Mouse (Mus musculus) embryo, embryonic 10 days (tissue): Measurements from ENCODE around the gene Gm49361.
"Not testable (repeated sequence)": the region's sequence is repeated elsewhere in the genome, so short reads cannot be mapped to it uniquely, and the experiment has no call there.

Experiments
- DNase-seq: peaks from one replicate; pipeline ENCODE4 v3.0.0-alpha.2; 2015; ENCODE audit warnings: low spot score

The Gm49361 gene

DNA sequence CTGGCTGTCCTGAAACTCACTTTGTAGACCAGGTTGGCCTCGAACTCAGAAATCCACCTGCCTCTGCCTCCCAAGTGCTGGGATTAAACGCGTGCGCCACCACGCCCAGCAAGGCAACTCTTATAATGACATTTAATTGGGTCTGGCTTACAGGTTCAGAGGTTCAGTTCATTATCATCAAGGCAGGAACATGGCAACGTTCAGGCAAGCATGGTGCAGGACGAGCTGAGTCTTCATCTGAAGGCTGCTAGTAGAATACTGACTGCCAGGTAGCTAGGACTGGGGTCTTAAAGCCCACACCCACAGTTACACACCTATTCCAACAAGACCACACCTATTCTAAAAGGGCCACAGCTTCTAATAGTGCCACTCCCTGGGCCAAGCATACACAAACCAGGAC lies 57.8 kb downstream of the Gm49361 start:
- not testable (repeated sequence) for DNase-seq

DNA sequence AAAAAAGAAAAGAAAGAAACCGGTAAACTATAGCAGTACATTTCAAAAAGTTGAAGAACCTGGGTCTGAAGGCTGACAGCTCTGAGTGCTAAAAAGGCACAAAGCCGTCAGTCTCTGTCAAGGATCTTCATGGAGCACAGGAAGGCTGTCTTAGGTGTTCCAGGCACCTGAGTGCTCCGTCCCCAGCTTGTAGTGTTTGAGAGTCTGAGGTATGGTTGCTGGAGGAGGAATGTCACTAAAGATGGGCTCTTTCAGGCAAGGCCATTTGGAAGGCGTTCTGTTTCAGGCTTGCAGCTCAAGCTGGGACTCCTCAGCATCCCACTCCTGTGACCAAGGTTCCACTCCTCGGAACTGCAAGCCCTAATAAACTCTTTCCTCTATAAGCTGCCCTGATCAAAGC lies 58.5 kb downstream of the Gm49361 start:
- no peak for DNase-seq

DNA sequence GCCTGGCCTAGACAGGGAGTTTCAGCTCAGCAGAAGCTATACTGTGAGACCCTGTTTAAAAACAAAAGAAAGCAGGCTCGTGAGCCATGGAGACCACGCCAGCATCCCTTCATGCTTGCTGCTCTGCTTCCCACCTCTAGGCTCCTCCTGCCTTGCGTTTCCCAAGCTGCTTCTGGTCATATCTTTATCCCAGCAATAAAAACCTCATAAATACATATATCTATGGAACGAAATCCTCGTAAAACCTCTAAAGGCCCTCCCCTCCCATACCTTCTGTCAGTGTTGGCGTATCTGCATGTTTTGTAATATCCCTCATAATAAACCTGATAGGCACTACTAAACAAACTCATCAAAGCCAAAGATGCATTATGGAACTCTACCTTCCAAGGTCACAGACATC lies 59.3 kb downstream of the Gm49361 start:
- no peak for DNase-seq

DNA sequence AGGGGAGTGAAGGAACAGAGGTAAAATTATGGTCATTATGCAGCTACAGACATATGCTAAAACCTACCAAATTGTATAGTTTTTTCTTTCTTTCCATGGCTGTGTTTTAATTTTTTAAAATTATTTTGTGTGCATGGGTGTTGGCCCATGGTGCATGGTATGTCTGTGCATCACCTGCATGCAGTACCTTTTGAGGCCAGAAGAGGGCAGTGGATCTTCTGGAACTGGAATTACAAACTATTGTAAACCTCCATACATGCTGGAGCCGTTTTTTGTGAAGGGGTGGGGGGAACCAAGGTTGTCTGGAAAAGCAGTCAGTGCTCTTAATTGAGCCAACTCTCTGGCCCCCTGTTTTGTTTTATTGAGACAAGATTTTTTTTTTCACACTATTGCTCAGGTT lies 61.3 kb downstream of the Gm49361 start:
- DNase-seq = peak; percentile 69

DNA sequence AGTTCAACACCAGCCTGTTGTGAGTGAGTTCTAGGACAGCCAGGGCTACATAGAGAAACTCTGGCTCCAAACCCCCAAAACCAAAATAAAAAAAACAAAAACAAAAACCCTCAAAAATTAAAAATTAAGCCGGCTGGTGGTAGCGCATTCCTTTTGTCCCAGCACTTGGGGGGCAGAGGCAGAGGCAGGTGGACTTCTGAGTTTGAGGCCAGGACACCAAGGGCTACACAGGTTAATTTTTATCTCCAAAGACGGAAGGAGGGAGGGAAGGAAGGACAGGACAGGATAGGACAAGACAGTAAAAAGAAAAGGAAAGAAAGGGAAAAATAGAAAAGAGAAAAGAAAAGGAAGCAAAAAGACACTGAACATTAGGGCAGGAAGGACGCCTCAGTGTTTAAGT lies 63.2 kb downstream of the Gm49361 start:
- no peak for DNase-seq

DNA sequence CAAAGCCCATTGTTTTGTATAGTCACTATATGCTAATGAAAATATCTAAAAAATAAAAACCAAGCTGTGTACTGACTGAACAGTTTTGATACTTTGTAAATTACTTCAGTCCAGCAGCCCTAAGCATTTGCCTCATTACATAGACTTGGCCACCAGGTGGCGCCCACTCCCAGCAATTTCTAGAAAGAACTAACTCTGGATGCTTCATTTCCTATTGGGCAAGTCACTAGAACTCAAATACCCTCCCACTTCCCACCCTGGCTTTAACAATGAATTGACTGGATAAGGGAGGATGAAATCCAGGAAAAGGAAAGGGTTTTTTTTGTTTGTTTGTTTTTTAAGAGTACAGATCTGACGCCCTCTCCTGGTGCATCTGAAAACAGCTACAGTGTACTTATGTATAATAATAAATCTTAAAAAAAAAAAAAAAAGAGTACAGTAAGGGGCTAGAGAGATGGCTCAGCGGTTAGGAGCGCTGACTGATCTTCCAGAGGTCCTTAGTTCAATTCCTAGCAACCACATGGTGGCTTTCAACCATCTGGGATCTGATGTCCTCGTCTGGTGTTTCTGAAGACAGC lies 65.9 kb downstream of the Gm49361 start:
- DNase-seq = peak; percentile 88

DNA sequence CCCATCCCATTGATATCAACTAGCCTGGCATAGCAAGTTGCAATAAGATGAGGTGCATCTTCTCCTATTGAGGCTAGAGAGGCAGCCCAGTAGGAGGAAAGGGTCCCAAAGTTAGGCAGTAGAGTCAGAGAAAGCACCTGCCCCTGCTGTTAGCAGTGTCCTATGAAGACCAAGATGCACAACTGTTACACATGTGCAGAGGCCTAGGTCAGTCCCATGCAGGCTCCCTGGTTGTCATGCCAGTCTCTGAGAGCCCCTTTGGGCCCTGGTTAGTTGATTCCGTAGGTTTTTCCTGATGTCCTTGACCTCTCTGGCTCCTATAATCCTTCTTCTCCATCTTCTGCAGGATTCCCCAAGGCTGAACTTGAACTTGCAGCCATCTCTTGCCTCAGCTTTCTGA lies 66.4 kb downstream of the Gm49361 start:
- no peak for DNase-seq

DNA sequence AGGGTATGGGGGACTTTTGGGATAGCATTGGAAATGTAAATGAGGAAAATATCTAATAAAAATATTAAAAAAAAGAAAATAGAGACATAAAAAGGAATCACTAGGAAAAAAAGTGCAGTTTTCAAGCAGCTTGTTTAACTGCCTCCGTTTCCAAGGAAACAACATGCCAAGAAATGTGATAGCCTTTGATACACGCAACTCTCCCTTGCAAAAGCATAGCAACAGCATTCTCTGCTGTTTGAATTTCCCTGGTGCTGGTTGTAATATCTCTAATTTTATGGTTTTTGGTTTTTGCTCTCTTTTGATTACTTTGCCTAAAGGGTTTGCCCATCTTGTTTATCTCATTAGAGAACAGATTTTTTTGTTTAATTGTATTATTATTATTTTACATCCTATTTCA lies 70.4 kb downstream of the Gm49361 start:
- no peak for DNase-seq

DNA sequence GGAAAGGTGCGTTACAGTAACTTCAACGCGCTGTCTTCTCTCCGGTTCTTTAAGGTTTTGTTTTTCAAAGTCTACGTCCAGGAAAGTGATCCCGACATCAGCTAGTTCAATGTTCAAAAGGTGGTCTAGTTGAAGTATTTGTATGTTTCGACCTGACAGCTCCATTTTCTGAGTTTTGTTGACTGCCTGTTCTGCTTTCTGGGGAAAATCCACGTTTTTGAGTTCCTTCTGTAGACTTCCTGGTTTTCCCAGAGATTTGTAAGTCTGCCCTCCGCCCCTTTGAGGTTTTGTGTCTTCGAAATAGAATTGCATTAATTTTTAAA lies 80.3 kb downstream of the Gm49361 start:
- no peak for DNase-seq

DNA sequence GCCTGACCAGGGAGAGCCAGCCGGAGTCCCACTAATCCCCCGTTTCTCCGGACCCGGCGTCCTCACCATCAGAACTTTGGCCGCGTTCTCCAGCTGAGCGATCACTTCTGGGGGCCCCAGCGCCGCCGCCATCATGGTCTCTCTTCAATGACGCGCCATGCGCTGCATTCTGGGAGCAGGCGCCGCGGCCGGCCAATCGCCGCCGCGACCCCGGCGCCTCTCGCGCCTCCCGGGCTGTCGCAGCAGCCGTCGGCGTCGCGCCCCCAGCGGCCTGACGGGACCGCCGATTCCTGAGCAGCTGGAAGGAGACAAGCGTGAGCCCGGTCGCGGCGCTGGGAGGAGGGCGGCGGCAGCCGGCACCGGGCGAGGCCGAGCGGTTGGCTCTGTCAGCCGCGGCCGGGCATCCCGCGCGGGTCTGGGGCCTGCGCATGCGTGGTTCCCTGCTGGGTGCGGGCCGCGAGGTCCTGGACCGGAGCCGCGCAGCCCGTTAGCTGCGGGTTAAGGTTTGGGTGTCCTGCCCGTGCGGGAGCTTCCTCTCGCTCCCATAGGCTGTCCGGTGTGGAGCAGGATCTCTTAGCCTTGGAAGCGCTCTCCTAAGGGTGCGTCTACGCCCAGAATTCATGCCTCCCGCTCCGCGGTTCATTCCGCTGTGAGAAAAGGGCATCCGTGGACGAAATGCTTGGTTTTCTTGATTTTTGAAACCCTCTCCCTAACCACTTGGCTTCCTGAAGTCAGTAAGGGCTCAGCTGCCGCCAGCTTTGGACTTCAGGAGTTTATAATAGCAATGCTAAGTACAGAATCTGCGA lies 80.9 kb downstream of the Gm49361 start, which contains the start of gene Xpo4:
Xpo4 (minus strand) TSS at position 609 of the 806 bp plus-strand sequence.
- DNase-seq = peak; percentile 89

DNA sequence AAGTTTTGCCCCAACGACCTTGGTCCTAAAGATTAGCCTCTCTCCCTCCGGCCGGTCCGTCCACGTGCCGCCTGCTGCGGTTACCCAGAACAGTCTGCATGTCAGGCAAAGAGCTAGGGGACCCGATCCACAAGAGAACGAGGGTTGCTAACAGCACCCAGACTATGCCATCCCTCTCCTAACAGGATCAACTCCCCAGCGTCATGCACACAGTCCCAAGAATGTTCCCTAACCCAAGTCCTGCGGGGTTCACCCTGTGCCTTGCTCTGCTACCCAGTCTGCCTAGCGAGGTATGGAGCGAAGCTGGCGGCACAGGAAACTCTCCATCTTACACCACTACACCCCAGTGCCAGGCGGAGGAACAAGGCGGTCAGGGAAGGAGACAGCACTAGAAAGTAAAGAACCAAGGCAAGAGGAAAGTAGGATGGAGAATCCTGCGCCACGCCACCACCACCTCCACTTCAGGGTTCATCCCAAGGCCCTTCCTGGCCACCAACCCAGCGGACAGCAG lies 81.5 kb downstream of the Gm49361 start:
- peak; percentile 71 for DNase-seq

DNA sequence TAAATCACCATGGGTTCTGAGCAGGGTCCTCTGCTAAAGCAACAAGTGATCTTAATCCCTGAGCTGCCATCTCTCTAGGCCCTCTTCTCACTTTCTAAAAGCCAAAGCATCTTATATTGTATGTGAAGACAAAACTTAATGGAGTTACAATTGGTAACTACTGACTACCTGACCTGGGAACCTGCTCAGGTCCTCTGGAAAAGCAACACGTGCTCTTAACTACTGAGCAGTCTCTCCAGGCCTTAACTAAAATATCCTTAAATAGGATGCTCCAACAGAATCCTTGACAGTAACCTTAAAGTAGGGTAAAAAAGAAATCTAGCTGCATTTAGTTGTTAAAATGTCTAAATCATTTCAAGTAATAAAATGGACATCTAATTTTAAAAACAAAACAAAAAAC lies 82.3 kb downstream of the Gm49361 start:
- DNase-seq = no peak

DNA sequence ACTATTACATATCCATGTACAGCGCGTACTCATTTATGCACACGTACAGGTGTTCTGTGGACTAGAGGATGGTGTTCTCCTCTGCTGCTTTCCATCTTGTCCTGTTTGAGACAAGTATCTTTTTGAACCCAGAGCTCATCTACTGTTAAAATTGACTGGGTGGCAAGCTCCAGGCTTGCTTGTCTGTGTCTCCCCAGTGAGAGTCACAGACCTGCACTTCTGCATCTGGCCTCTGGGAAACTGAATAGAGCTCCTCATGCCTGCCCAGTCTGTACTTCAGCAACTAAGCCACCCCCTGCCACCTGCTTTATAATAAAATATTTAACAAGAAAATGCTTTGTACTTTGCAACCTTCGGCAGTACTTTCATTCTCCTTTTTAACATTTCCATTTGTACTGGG lies 87.6 kb downstream of the Gm49361 start:
- DNase-seq = no peak

DNA sequence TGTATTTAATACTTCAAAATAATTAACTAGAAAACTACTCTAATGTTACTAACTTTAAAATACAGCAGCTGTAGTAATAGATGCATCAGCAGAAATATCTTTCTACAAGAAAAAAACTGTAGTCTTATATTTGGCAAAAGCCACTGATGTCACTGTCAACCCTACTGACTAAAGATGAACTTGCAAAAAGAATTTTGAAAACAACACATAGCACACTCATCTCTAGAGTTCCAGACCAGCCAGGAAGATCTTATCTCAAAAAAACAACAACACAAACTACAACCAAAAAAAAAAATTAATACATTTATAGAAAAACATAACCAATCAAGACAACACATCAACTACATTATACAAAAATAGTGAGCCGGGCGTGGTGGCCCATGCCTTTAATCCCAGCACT lies 88.4 kb downstream of the Gm49361 start:
- DNase-seq = no peak

DNA sequence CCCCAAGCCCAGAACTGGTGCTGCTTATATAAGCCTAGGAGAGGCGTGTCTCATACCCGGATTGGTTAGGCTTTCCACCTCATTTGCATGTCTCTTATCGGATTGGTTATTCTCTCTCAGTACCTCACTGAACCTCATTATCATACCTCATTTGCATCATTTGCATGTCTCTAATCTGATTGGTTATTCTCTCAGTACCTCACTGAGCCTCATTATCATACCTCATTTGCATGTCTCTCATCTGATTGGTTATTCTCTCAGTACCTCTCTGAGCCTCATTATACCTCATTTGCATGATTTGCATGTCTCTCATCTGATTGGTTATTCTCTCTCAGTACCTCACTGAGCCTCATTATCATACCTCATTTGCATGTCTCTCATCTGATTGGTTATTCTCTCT lies 89.4 kb downstream of the Gm49361 start:
- DNase-seq = not testable (repeated sequence)

DNA sequence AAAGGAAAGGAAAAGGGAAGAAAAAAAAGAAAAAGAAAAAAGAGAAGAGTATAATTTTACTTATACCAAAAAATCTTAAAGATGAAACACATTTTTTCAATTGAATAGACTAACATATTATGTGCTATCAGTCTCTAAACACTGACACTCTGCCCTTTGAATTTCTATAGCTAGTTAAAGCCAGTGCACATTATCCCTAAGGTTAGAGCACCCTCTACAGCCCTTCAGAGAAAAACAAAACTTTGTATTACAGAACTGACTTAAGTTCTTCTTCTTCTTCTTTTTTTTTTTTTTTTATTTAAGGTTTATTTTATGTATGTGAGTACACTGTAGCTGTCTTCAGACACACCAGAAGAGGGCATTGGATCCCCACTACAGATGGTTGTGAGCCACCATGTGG lies 96.4 kb downstream of the Gm49361 start:
- no peak for DNase-seq

DNA sequence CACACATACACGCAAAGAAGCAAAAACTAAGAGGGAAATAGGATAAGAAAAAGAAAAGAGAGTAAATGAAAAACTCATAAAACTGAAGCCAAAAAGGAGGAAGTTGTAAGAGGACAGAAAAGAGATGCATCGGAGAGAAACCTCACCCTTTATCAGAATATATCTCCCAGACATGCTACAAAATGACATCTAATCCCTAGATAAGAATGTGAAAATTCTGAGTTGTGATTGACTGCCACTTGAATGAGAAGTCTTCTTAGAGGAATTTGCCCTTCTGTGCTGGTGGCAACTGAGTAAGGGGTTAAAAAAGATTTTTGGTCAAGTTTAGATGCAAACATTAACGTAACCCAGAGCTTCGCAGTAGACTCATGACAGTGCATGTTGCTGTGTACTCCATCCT lies 99.7 kb downstream of the Gm49361 start:
- DNase-seq = no peak

DNA sequence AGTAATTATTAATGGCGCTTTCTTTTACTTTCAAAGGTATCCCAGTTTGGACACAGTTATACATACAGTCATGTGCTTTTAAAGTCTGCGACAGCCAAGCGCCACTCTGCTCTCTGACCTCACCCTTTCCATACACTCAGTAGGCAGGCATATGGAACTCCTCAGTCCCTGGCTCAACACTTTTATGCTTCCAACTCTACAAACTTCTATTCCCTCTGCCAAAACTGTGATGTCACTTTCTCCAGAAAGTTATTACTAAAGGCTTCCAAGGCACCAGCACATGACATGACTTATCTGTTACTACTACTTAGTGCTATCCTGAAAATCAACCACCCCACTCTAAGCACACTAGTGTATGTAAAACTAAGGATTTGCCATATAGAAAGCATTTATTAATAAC lies 106.8 kb downstream of the Gm49361 start:
- DNase-seq = no peak

DNA sequence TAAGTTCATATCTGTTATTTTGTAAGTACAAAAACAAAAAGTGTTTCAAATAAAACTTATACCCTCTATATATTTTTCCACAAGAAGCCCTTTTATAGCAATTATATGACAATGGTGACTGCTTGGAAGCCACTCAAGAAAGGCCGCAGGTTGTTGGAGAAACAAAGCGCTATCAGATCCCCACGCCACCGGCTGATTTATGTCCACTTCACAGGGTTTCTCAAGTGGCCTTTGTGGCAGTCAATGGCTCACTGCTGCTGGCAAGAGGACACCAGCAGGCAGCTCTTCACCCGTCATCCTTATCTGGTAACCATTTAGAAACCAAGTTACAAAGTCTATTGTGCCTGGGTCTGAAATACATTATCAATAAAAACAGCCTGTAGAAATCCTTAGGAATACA lies 111.8 kb downstream of the Gm49361 start:
- peak; percentile 46 for DNase-seq

DNA sequence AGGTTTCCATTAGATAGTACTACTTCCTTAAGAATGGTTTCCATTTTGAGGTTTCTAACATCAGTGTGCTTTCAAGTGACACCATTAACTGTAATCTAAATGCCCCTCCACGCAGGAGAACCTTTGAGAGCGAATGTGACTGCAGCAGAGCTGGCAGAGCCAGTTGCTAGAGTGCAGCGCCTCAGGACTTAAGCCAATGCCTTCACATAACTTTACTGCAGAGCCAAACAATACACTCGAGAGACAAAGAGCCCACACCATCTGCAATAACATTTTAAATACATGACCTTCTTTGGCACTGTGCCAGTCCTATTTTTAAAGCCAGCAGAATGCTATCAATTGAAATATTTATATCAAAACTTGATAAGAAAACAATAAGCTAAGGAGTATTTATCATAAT lies 116.3 kb downstream of the Gm49361 start:
- DNase-seq = no peak

DNA sequence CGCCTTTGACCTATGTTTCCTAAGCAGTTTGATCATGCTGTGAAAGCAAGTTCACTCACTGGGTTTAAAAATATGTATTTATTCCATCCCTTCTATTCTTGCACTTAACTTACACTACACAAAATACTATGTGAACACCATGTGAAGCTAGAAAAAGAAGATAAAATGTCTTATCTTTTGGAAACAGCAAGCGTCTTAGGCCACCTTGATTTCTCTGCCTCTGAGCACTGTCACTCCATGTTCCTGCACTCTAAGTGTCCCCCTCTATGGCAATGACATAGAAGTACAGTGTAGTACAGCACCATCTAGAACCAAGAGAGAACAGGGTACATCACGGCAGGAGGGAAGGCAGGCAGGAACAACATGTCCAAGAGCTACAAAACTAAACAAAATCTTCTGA lies 123.0 kb downstream of the Gm49361 start:
- no peak for DNase-seq

DNA sequence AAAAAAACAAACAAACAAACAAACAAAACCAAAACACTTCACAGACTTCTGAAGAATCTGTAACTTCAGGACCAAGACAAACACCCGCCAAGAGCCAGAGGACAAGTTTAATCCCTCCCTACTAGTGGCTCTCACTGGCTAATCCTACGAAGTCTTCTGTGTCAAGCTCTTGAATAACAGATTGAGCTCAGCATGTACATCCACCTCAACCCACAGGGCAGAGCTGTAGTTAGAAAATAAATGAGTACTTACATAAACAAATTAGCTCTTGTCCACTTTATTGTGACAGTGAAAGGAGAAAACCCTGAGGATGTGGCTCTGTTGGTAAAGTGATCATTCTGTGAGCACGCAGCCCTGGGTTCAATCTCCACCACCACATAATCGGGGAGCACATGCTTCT lies 124.2 kb downstream of the Gm49361 start:
- no peak for DNase-seq

DNA sequence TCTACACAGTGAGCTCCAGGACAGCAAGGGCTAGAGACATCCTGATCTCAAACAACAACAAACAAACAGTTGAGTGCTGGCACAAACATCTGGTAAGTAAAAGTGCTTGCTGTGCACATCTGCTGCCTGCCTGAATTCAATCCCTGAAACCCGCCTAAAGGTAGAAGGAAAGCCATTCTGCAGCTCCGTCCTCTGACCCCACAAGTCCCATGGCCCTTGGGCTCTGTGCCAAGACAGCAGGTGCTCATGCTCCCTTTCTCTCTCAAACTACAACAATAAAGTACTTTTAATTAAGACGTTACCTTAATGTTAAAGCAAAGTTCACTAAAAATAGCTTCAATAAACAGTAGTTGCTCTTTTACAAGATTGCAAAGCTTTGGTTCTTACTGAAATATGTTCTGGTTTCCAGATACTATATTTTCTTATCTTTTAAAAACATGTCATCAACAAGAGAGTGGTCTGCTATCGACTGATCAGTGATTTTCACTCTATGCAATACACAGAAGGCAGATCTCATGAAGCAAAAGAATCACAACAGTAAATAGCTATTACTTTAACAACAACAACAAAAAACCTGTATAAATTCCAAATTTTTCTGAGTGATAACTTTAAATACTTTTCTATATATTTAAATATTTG lies 125.2 kb downstream of the Gm49361 start:
- no peak for DNase-seq
